Mouse (Mus musculus) right cerebral cortex, postnatal 14 days (tissue): ENCODE measurements at regions not wholly inside any gene's neighbourhood (a gene's known extent, or its start where the extent isn't known, plus 50 kb on each side); places are given as distances from the start of the nearest gene placed in this dataset.

ENCODE experiments used
- DNase-seq: peaks from one replicate; pipeline ENCODE4 v3.0.0; 2022

DNA sequence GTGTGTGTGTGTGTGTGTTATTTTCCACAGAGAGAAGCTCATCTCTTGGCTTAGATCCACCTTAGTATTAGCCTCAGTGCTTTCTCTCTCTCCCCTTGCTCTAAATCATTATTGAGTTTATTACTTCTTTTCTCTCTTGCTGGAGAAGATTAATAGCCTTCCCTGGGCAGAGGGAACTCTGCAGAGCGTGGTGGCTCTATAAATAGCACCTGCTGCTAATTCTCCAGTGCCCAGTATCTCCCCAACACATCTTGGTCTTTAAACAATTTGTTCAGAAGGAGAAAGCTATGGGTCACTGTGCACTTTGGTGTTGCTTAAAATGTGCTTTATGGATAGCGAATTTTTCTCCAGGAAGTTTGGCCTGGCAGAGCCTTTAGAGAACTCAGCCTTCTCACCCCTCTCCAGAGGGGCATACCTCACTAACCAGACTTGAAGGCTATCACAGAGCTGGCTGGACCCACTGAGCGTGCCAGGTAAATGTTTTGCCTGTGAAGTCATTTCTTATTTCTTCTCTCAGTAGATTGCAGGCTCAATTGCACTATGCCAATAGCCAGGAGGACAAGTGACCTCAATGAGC lies 86.8 kb upstream of the Rab11fip2 start:
- no peak for DNase-seq

DNA sequence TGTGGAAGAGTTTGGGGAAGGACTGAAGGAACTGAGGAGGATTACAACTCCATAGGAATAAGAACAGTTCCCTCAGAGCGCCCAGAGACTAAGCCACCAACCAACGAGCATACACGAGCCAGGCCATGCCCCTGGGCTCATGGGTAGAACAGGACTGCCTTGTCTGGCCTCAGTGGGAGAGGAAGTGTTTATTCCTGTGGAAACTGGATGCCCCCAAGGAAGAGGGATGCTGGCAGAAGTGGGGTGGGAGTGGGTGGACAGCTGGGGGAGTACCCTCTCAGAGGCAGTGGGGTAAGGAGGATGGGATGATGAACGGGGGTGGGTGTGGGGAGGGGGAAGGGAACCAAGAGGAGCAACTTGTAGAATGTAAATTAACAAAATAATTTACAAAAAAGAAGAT lies 86.3 kb upstream of the Rab11fip2 start:
- DNase-seq, result no peak

DNA sequence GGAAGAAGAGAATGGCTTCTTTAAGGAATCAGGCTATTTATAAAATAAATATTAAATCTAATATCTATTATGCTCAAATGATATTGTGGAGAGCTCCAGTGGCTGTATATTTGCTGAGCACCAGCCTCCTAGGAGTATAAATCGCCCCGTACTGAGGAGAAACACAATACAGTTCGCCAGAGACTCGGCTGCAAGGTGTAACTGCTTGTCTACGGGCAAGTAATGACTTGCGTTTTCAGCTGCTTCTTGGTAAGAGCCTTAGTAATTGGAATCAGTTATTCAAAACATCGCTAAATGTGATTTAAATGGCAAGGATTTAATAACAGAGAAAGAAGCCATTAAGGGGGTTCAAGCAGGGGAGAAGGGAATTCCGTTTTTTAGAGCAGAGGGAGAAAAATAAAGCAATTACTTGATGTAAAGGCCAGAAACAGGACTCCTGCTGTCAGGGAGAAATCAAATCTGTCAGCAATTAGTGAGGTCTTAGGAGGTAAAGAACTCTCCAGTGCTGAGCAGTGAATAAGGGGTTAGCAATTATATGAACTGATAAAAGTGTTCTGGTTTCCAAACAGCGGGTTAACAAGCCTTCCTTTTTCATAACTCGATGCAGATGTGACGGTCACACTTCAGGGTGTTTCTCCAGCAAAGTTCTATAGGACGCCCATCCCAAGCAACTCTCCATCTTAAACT lies 72.3 kb upstream of the Rab11fip2 start:
- DNase-seq, result no peak

DNA sequence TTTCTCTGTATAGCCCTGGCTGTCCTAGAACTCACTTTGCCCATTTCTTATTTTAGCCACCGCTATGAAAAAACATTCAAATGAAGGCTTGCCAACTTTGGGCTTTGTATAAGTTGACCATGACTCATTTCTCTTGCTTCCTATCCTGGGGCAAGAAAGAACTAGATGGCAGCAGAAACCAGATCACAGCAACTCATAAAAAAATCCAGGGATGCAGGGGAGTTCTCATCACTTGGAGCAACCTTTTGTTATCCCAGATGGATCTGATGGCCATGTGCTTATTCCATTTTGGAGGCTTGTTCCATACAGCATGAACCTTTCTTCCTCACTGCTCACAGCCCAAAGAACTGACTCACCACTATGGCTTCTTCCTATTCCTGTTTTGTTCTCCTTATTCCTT lies 52.1 kb upstream of the Rab11fip2 start:
- DNase-seq, result no peak
